Mouse (Mus musculus) brain, embryonic 14.5 days (tissue): ENCODE measurements around the gene Trim31.

Experiments used
- CTCF ChIP-seq: fragments of 200-500 bp; IDR thresholded peaks from 2 replicates; pipeline ENCODE4 v1.5.1; 2012; ENCODE audit warnings: inconsistent platforms, mild to moderate bottlenecking, moderate library complexity, borderline replicate concordance; ENCODE audit not compliant: insufficient read depth, insufficient read length; ENCODE audit errors: extremely low read depth
- POLR2A ChIP-seq: fragments of 200-500 bp; IDR thresholded peaks from 2 replicates; pipeline ENCODE4 v1.6.1; 2012; ENCODE audit warnings: mild to moderate bottlenecking, inconsistent platforms, borderline replicate concordance; ENCODE audit not compliant: poor library complexity, insufficient read depth, insufficient read length, severe bottlenecking; ENCODE audit errors: extremely low read depth

- TF ChIP-seq CTCF (no peak), POLR2A (no peak)
Measured at GRCm38 (mm10) chr17:36952631-36953030, 54.7 kb downstream of the Trim31 start.
